Mouse (Mus musculus): Measurements from ENCODE around the gene Kiss1r.
A peak's percentile ranks its signal among the peaks of the same experiment; 100 is the strongest.
"Not testable (repeated sequence)": the region's sequence is repeated elsewhere in the genome, so short reads cannot be mapped to it uniquely, and the experiment has no call there.

The Kiss1r gene

GRCm38 (mm10) chr10:79937775-79938526, 21.2 kb downstream of the Kiss1r start:
- DNase-seq (ENCODE audit: extremely low spot score, low read depth, low spot score) = no peak

GRCm38 (mm10) chr10:79940749-79941148, 24.0 kb downstream of the Kiss1r start:
- DNase-seq (ENCODE audit: extremely low spot score, low read depth, low spot score) = no peak

DNA sequence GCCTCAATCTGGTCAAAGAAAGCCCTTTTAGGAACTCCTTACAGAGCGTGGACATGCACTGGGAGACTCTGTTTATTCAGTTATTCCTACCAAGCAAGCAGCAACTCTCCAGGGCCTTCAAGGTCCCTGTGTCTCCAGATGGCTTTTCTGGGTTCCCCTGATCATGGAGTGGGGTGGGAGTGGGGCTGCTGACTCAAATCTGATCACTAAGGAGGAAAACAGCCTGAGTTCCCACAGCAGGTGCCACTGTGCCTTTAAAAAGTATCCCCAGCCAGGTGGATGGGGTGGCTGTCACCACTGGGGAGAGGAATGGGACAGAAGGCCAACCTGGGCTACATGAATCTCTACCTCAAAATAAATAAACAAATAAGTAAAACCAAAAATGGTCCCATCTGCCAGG, 26.2 kb downstream of the Kiss1r start:
- no peak for DNase-seq (ENCODE audit: extremely low spot score, low read depth, low spot score)

- no peak for DNase-seq (ENCODE audit: extremely low spot score, low read depth, low spot score)
Observed at GRCm38 (mm10) chr10:79943471-79943901, 26.7 kb downstream of the Kiss1r start.

DNA sequence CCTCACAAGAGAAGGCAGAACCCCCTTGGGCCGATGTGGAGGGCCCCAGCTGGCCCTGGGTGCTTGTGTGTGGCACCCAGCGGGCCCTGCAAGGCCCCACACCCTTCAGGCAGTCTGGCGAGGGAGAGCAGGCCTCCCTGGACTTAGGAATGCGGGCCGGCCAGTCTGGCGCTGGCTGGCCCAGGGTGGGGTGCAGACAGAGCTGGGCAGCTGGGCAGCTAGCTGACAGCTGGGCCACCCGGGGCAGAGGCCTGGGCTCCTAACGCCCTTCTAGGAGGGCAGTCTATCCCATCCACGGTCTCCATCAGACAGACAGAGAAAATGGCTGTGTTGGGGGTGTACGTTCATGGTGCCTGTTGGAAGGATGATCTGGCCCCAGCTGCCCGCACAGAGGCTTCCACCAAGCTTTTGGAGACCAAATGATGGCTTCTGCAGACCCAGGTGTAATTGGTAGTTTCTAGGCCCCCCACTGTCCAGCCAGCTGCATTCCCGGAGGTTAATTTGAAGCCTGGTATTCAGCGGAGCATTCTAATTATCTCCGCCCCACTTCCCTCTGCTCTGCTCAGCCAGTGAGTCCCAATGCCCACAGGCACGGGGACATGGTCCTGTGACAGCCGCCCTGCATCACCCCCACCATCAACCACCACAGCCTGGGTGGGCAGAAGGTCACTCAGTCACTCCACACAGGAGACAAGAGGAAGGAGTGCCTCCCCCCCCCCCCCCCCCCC, 28.9 kb downstream of the Kiss1r start:
- no peak for DNase-seq (ENCODE audit: extremely low spot score, low read depth, low spot score)

DNA sequence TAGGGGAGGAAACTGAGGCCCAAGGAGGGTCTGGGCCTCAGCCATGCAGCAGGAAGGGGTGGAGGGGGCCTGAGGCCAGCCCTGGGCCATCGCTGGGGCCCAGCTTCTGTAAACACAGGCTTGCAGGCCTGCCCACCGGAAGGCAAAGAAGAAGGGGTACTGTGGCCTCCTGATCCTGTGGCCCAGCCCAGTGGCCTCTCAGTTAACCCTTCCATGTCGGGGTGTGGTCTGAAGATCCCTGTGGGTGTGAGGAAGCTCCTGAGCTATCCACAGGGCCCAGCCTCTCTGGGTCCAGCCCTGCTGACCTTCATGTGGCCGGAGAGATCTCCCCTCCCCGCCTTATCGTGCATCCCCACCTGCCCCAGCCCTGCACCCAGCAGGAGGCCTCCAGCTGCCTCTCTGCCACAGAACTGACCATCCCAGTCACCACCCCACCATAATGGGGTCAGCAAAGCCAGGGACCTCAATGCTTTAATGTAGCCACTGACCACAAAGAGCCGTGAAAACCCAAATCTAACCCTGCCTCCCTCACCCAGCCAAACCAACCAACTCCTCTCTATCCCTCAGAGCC, 30.1 kb downstream of the Kiss1r start:
- DNase-seq (ENCODE audit: extremely low spot score, low read depth, low spot score) = no peak

- no peak for DNase-seq (ENCODE audit: extremely low spot score, low read depth, low spot score)
Observed at GRCm38 (mm10) chr10:79947502-79947901, 30.7 kb downstream of the Kiss1r start.

GRCm38 (mm10) chr10:79949873-79950272, 33.1 kb downstream of the Kiss1r start:
- DNase-seq (ENCODE audit: extremely low spot score, low read depth, low spot score) = no peak

DNA sequence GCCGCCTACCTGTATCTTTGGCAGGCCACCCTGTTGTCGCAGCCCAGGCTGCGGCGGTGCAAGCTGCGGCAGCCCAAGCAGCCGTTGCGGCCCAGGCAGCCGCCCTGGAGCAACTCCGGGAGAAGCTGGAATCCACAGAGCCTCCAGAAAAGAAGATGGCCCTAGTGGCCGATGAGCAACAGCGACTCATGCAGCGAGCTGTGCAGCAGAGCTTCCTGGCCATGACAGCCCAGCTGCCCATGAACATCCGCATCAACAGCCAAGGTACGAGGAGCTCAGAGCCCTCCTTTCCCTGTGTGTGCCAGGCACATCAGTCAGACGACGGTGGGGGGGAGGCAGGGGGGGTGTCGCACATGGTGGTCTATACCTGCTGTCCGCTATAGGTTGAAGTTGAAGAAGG, 33.9 kb downstream of the Kiss1r start:
- DNase-seq (ENCODE audit: extremely low spot score, low read depth, low spot score) = no peak

GRCm38 (mm10) chr10:79953946-79954345, 37.2 kb downstream of the Kiss1r start:
- no peak for DNase-seq (ENCODE audit: extremely low spot score, low read depth, low spot score)

GRCm38 (mm10) chr10:79955691-79956090, 38.9 kb downstream of the Kiss1r start:
- no peak for DNase-seq (ENCODE audit: extremely low spot score, low read depth, low spot score)

GRCm38 (mm10) chr10:79956643-79957154, 39.9 kb downstream of the Kiss1r start:
- DNase-seq (ENCODE audit: extremely low spot score, low read depth, low spot score) = no peak

- DNase-seq (ENCODE audit: extremely low spot score, low read depth, low spot score) = no peak
Observed at GRCm38 (mm10) chr10:79958140-79958816, 41.5 kb downstream of the Kiss1r start.

- not testable (repeated sequence) for DNase-seq (ENCODE audit: extremely low spot score, low read depth, low spot score)
Observed at GRCm38 (mm10) chr10:79959412-79959811, 42.6 kb downstream of the Kiss1r start.

DNA sequence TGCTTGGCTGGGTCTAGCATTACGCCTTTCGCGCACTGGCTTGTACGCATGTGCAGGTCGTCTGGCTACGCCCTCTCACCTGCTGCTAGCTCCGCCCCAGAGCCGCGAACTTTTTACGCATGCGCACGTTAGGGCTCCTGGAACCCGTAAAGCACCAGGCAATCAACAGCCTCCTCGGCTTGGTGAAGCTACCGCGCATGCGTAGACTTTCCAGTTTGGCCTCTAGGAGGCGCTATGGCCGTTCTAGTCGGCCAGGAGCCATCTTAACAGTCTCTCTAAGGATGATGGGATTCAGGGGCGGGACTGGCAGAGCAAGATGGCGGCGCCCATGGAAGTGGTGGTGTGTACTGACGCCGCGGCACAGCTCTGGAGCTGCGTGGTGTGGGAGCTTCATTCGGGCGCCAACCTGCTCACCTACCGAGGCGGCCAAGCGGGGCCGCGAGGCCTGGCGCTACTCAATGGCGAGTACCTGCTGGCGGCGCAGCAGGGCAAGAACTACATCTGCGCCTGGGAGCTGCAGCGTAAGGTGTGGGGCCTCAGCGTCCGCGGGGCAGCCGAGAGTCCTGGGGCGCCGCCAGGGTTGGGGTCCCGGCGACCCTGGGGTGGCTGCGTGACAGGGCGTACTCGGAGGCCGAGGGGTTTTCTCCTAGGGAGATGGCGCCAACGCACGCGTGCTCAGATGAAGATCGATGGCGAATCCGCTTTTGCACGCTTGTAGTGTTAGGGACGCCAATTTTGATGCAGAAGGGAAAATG, 43.3 kb downstream of the Kiss1r start, which contains the start of gene Wdr18:
Gene Wdr18, plus strand, starts transcription at position 306 of the 755 bp plus-strand sequence.
- peak; percentile 100 for DNase-seq (ENCODE audit: extremely low spot score, low read depth, low spot score)

DNA sequence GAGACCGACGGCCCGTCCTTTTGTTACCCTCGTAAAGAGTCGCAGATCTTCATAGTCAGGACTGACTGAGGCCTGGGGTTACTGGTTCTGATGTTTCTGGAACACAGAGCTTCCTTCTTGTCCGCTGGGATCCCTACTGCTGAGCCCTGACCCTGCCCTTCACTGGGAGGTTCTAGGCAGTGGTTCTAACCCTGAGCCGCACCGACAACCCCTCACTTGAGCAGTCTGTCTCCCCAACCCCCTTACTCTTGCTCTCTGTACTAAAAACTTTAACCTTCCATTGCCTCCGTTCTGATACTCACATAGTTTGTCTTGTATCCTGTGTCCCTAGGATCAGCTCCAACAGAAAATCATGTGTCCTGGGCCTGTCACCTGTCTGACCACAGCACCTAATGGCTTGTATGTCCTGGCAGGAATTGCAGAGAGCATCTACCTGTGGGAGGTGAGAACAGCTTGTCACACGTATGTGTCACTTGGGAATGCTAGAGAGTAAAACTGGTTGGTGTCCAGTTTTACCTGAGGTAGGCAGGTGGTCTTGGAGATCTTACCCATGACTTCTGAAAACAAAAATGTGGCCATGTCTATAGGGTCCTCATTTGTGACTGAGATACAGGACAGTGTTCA, 44.0 kb downstream of the Kiss1r start:
- no peak for DNase-seq (ENCODE audit: extremely low spot score, low read depth, low spot score)

DNA sequence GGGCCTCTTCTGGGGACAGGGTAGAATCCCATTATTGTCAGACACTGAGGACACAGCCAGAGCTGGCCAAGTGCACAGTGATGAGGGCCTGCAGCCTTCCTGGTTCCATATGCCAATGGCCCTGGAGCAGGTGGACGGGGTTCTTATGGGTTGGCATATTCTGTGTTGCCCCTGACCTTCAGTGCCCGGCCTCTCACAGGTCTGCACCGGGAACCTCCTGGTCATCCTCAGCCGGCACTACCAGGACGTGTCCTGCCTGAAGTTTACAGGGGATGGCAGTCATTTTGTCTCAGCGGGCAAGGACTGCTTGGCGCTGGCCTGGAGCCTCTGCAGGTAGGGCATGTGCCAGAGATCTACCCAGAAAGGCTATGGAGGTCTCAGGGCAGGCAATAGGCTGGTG, 48.0 kb downstream of the Kiss1r start:
- no peak for DNase-seq (ENCODE audit: extremely low spot score, low read depth, low spot score)

DNA sequence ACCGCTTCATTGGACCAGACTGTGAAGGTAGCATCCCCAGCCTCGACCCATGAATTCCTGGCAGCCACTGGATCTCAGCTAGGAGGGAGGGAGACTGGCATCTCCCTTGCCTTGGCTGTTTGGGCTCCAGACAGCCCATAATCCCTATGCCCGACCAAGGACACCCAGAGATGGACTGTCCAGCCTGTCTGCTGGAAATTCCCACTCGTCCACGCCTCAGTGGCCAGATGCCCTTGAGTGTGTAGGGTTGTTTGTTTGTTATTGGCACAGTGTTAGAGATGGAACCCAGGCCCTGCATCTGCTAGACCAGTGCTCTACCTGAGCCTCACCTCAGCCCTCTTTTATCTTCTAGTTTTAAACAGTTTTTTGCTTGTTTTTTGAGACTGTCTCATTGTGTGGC, 48.6 kb downstream of the Kiss1r start:
- DNase-seq (ENCODE audit: extremely low spot score, low read depth, low spot score) = no peak

GRCm38 (mm10) chr10:79966886-79967400, 50.2 kb downstream of the Kiss1r start:
- DNase-seq (ENCODE audit: extremely low spot score, low read depth, low spot score) = no peak

DNA sequence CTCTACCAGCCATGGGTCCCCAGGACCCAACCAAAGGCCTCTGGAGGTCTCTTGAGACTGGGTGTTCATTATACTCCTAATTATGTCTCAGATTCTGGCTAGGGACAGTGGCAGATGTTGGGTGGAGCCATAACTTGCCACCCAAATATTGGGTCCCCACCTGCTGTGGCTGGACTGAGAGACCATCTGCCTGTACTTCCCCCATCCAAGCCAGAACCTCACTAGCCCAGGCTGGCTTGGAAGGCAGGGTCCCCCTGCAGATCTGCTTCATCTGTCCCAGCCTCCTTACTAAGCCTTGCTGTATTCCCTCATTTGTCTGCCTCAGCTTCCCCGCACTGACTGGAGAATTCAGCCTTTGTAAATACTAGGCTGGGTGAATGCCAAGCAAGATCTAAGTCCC, 51.4 kb downstream of the Kiss1r start:
- no peak for DNase-seq (ENCODE audit: extremely low spot score, low read depth, low spot score)

Measured in hindlimb bud, embryonic 11.5 days (tissue).